Mouse (Mus musculus): Measurements from ENCODE around the gene Abcc9.

DNA sequence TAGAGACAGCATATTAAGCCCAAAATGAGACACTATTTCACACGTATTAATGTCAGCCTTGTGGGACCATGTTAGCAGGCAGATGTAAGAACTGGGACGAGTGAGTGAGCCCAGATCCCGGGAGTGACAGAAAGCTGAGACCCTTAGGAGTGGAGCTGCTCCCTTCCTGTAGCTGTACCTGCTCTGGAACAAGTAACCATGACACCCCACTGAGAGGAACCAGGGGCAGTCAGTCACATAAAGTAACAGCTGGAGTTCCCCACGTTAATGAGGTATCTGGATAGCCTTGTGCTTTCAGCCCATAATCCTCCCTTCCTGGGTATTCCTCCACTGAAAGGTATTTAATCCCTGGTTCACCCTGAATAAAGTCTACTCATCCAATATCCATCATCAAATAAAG is 41.1 kb upstream of the Abcc9 start:
- no peak for TF ChIP-seq POLR2A (IDR thresholded peaks at IDR 0.05; ENCODE audit: insufficient read depth, low read depth, low read length)
- no peak for TF ChIP-seq CTCF (IDR thresholded peaks at IDR 0.05; ENCODE audit: insufficient read depth, low read depth, low read length)
